Mouse (Mus musculus): ENCODE measurements around the gene Hnrnpr.
A peak's percentile ranks its signal among the peaks of the same experiment; 100 is the strongest.

DNA sequence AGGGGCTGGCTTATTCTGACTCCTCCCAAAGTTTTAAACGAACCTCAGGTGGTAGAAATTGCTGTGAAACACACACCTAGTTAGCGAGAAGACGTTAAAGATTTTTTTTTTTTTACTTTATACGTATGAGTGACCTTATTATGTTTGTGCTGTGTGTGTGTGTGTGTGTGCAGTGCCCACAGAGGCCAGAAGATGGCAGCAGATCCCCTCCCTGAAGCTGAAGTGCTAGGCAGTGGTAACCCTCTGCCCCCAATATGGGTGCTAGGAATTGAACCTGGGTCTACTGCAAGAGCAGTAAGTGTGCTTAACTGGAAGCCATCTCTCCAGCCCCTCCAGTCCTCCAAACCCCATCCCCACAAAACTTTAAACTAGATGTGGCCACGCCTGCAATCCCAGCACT is 72.3 kb downstream of the Hnrnpr start:
- TF ChIP-seq CTCF (IDR thresholded peaks at IDR 0.05; ENCODE audit: control insufficient read depth, insufficient read depth, insufficient replicate concordance, low read depth, low read length) (peak; percentile 70; the same call in 1 of the 2 replicates), POLR2A (IDR thresholded peaks at IDR 0.05; ENCODE audit: control insufficient read depth, low read depth, low read length) (no peak)

Measured in testis, adult 2 months (tissue).